Mouse (Mus musculus) ES-E14 (cell line): ENCODE data around the gene Npy1r. TPM values are rescaled to one million over a fixed set of nuclear protein-coding genes. Genes with fewer than 3 reads are reported as not detected.

ENCODE experiments used
- DNase-seq: peaks from one replicate; pipeline ENCODE4 v3.0.0-alpha.2; 2013; ENCODE audit warnings: low read depth, low spot score
- H3K27ac ChIP-seq: 2 replicates; pipeline ENCODE4 v1.5.1; 2012; ENCODE audit warnings: low read depth, mild to moderate bottlenecking, low read length, moderate library complexity, mixed read lengths; ENCODE audit not compliant: poor library complexity, insufficient read depth, severe bottlenecking
- H3K36me3 ChIP-seq: 2 replicates; pipeline ENCODE4 v1.6.1; 2012; ENCODE audit warnings: mild to moderate bottlenecking, low read length, moderate library complexity, mixed read lengths; ENCODE audit not compliant: control insufficient read depth, poor library complexity, insufficient read depth, severe bottlenecking
- H3K4me1 ChIP-seq, 2 experiments: fragments of 150-350 bp in 1 of 2; sonication (generic) in 1 of 2; 2 replicates each; pipeline ENCODE4 v1.6.1; 2012; ENCODE audit warnings: low read length in 2 of 2, mild to moderate bottlenecking in 1 of 2, mixed read lengths in 1 of 2; ENCODE audit not compliant: control insufficient read depth in 2 of 2, insufficient read depth in 2 of 2, poor library complexity in 1 of 2
- H3K4me3 ChIP-seq, 2 experiments: fragments of 150-350 bp in 1 of 2; sonication (generic) in 1 of 2; 2 replicates each; pipeline ENCODE4 v1.5.1; 2012; ENCODE audit warnings: low read length in 2 of 2, low read depth in 1 of 2, mild to moderate bottlenecking in 1 of 2, mixed read lengths in 1 of 2; ENCODE audit not compliant: insufficient read depth in 1 of 2, poor library complexity in 1 of 2, severe bottlenecking in 1 of 2
- H3K9ac ChIP-seq: 2 replicates; pipeline ENCODE4 v1.6.1; 2012; ENCODE audit warnings: low read depth, mild to moderate bottlenecking, low read length, mixed read lengths; ENCODE audit not compliant: poor library complexity, insufficient read depth, severe bottlenecking
- H3K9me3 ChIP-seq: fragments of 150-350 bp; sonication (generic); 2 replicates; pipeline ENCODE4 v1.6.1; 2012; ENCODE audit warnings: low read depth, mild to moderate bottlenecking, low read length; ENCODE audit not compliant: control insufficient read depth, insufficient read depth
- CHD2 ChIP-seq: IDR thresholded peaks from 2 replicates; pipeline ENCODE4 v1.6.1; 2014; ENCODE audit warnings: mild to moderate bottlenecking, low read depth, low read length, inconsistent platforms
- HCFC1 ChIP-seq: IDR thresholded peaks from 2 replicates; pipeline ENCODE4 v1.6.1; 2012; ENCODE audit warnings: low read length, inconsistent platforms, borderline replicate concordance; ENCODE audit not compliant: insufficient read depth
- MAFK ChIP-seq: IDR thresholded peaks from 2 replicates; pipeline ENCODE4 v1.6.1; 2014; ENCODE audit warnings: mild to moderate bottlenecking, low read depth, low read length, inconsistent platforms; ENCODE audit not compliant: insufficient read depth
- ZC3H11A ChIP-seq: IDR thresholded peaks from 2 replicates; pipeline ENCODE4 v1.6.1; 2012; ENCODE audit warnings: low read depth, mild to moderate bottlenecking, inconsistent platforms, low read length, borderline replicate concordance
- ZNF384 ChIP-seq: IDR thresholded peaks from 2 replicates; pipeline ENCODE4 v1.6.1; 2012; ENCODE audit warnings: low read depth, low read length, inconsistent platforms
- in situ Hi-C, 2 experiments: fragments of 600-800 bp; cut with MboI; formaldehyde crosslinking; loops; one replicate each; pipeline ENCODE4 v1.15.1; 2025; ENCODE audit warnings: low sequenced_read_pairs in 2 of 2, inconsistent platforms in 1 of 2; ENCODE audit not compliant: unreplicated experiment in 2 of 2
- total RNA-seq: library from RNA; depleted of rRNA; stranded (reverse); fragments of 300-350 nt; gene quantifications from 2 replicates; pipeline ENCODE4 v1.2.3, GENCODE M21; 2012

The Npy1r gene
- total RNA-seq, 1 experiment = 0.04 TPM

DNA sequence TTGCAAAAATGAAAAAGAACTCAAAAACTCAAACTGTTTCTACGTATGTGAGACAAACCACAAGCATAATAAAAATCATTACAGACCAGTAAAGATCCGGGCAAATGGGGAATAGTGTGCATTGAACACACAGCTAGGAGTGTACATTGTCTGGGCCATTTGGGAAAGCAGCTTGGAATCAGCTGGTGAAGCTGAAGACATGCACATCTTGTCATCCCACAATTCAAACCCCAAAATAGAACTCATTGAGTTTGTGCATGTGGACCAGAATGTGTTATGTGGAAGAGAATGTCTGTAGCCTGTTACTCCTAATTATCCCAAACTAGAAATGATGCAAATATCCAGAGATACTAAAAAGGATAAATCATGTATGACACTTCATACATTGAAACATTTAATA is 25.8 kb downstream of the Npy1r start:
- no peak for TF ChIP-seq ZC3H11A
- no peak for TF ChIP-seq HCFC1
- TF ChIP-seq CHD2 = no peak
- TF ChIP-seq MAFK = no peak
- no peak for TF ChIP-seq ZNF384
- Histone ChIP-seq H3K27ac (no peak overlapping the region), H3K36me3 (no peaks in the 10 kb centered on the region), H3K4me3 (no peak overlapping the region), H3K9me3 (no peaks in the 10 kb centered on the region), H3K4me1 (no peaks in the 10 kb centered on the region), H3K9ac (no peak overlapping the region)
- DNase-seq = no peak
- in situ Hi-C loops = no loop called here

DNA sequence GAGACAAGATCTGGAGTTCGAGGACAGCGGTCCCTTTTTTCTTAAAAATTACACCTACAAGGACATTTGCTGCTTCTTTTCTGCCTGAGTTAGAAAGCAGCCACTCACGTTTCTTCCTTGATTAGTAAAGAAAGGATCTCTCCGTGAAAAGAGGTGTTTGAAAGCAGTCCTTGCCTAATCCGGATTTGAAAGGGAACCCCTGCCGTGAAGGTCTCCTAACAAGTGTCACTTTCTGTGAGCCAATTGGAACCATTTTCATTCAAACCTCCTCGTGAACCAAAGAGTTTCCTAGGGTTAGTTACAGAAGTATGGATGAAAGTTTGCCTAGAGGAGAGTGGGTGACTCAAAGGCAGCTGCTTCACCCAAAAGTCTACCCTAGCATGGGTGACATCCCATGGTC is 32.5 kb downstream of the Npy1r start:
- in situ Hi-C loops = no loop called here

DNA sequence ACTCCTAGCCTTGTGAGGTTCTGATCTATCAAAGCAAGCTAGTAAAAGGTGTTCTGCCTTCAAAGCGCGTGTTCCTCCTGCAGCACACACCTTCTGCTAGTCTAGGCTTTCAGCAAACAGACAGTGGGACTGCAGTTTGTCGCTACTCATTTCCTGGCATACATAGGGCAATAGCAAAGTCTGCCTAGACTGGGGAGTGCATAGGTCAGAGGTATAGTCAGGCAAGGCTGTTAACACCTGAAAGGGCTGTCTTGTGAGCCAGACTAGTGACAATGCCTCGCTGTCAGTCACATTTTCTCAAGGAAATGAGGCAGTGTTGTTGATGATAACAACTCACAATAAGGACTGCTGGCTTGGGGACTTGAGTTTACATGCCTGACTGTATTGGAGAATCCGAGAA is 35.0 kb downstream of the Npy1r start:
- Histone ChIP-seq H3K4me3 (no peak overlapping the region), H3K4me1 (peaks cover 0 to 5% of the 10 kb centered on the region in 2 experiments; a peak in 2 of 4 replicates), H3K9me3 (no peaks in the 10 kb centered on the region), H3K36me3 (no peaks in the 10 kb centered on the region), H3K27ac (no peak overlapping the region), H3K9ac (no peak overlapping the region)
- in situ Hi-C loops = no loop called here
- TF ChIP-seq MAFK (no peak), HCFC1 (no peak), CHD2 (no peak), ZNF384 (no peak), ZC3H11A (no peak)
- DNase-seq = no peak

More for the DNA sequence above, 32.5 kb downstream of the Npy1r start:
- peak; percentile 24 for DNase-seq
- no peak for TF ChIP-seq ZC3H11A
- no peak for TF ChIP-seq CHD2
- TF ChIP-seq ZNF384 = no peak
- TF ChIP-seq HCFC1 = no peak
- no peak for TF ChIP-seq MAFK
- no peak overlapping the region for H3K27ac ChIP-seq
- no peaks in the 10 kb centered on the region for H3K36me3 ChIP-seq
- H3K9me3 ChIP-seq = no peaks in the 10 kb centered on the region
- H3K4me3 ChIP-seq = no peak overlapping the region
- no peak overlapping the region for H3K9ac ChIP-seq
- peaks cover 0 to 5% of the 10 kb centered on the region in 2 experiments; a peak in 2 of 4 replicates for H3K4me1 ChIP-seq

DNA sequence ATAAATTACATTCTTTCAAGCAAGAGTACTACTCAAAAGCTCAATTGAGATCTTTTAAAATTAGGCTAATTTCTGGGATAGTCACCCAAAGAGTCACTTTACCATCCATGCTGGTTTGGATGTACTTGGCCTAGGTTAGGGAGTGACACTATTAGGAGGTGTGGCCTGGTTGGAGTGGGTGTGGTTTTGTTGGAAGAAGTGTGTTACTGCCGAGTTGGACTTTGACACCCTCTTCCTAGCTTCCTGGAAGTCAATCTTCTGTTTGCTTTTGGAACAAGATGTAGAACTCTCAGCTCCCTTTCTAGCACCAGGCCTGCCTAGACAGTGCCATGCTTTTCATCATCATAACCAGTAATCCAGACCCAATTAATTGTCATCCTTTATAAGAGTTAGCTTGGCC is 45.4 kb downstream of the Npy1r start:
- no peaks in the 10 kb centered on the region for H3K36me3 ChIP-seq
- no peak for DNase-seq
- no peak overlapping the region for H3K27ac ChIP-seq
- H3K4me3 ChIP-seq = no peak overlapping the region
- no peaks in the 10 kb centered on the region for H3K9me3 ChIP-seq
- TF ChIP-seq ZC3H11A (no peak), ZNF384 (no peak), HCFC1 (no peak), CHD2 (no peak), MAFK (no peak)
- in situ Hi-C loops = no loop called here
- H3K4me1 ChIP-seq = no peaks in the 10 kb centered on the region
- H3K9ac ChIP-seq = no peak overlapping the region

DNA sequence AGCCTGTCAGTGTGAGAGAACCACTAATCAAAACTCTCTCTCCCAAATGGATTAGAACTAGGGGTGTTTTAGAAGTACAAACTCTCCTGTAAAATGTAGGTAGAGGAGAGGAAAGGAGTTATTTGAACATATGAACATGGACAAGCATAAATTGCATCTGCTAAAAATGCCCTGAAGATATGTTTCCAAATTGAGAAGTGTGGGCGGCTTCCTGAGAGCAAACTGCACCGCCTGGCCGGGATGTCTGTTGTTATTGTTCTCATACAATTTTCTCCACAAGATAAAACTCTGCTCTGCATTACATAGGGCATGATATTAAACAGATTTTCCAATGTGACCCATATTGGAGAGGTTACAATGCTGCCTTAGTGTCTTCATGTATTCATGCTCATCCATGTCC is 48.6 kb downstream of the Npy1r start:
- in situ Hi-C loops = no loop called here
- DNase-seq = no peak
- Histone ChIP-seq H3K4me1 (no peaks in the 10 kb centered on the region), H3K9ac (no peak overlapping the region), H3K4me3 (no peak overlapping the region), H3K27ac (no peak overlapping the region), H3K9me3 (no peaks in the 10 kb centered on the region), H3K36me3 (no peaks in the 10 kb centered on the region)
- TF ChIP-seq CHD2 (no peak), HCFC1 (no peak), ZNF384 (no peak), MAFK (no peak), ZC3H11A (no peak)
